Mouse (Mus musculus) embryonic stem cell, embryonic (primary cell): Measurements from ENCODE around the gene Pdia6.

Experiments
- CTCF ChIA-PET, 4 experiments: fragments of 300-600 bp in 2 of 4; fragments of 350-600 bp in 2 of 4; sonication (Branson Sonifier 250); formaldehyde crosslinking; loops; one replicate each; lab custom pipeline; 2022; ENCODE audit warnings: inconsistent platforms in 2 of 4; lab: Charles Lee
- POLR2A ChIA-PET, 4 experiments: fragments of 300-600 bp in 2 of 4; fragments of 350-600 bp in 2 of 4; sonication (Branson Sonifier 250); formaldehyde crosslinking; loops; one replicate each; lab custom pipeline; 2022; ENCODE audit warnings: antibody characterized with exemption in 4 of 4, inconsistent platforms in 1 of 4; lab: Charles Lee

Pdia6 gene

DNA sequence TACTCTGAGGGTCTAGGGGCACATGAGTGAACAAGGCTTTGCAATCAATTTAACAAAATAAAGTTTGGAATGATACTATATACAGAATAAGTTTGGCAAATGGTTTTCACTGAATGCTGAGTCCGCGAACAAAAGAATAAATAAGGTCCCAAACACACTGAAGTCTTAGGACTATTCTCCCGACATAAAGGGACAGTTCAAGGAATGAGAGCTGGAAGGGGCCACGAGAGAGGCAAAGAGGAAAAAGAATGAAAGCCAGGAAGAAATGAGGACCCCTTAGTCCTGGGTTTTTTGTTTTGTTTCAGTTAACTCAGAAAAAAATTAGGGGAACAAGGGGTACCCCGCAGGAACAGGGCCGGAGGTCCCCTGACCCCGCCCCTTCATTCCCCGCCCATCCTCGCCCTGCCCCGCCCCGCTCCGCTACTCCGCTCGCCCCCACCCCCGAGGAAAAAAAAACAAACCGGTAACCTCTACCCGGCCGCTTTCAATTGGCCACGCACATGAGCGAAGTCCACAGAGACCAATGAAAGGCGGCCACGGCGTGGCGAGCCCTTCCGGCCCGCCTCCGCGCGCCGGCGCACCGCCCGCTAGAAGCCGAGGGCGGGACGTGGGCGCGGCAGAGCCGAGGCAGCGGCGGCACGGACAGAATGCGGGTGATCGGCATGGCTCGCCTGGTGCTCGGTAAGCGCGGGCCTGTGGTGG, at the start of gene Pdia6:
Gene Pdia6, plus strand, starts transcription at position 575 of the 702 bp plus-strand sequence.
- POLR2A ChIA-PET = interaction anchor here in 3 of 4 experiments (0.6 to 2.0 kb wide), 11 partner anchors 9 to 676 kb away, joined by 3 to 6 read pairs (median 3); partner anchors contain the start of gene Nol10 (in 2 of the 3)
- CTCF ChIA-PET = interaction anchor here in 3 of 4 experiments (0.5 to 1.2 kb wide), 3 partner anchors 11 to 443 kb away, joined by 3 to 4 read pairs (median 3); no protein-coding TSS in a partner anchor

DNA sequence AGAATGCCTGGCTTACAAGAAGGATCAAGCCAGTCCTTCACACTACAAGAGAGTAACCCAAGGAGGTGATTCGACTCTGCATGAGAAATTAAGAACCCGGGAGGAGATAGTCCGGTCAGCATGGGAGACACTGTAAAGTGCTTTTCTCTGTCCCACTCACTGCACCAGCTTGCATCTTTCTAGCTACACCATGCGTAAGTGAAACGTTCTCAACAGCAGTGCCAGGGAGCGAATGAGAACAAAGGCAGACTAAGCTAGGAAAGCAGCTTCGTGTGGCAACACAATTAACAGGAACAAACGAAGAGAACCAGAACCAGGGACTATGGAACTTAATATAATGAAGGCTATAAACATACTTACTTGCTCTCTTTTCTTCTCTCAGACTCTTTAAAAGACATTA, 48.0 kb upstream of the Pdia6 start:
- POLR2A ChIA-PET = no interaction called here
- CTCF ChIA-PET = interaction anchor here in 3 of 4 experiments (0.6 to 1.5 kb wide), 3 partner anchors 35 to 206 kb away, joined by 3 to 5 read pairs (median 4); no protein-coding TSS in a partner anchor

DNA sequence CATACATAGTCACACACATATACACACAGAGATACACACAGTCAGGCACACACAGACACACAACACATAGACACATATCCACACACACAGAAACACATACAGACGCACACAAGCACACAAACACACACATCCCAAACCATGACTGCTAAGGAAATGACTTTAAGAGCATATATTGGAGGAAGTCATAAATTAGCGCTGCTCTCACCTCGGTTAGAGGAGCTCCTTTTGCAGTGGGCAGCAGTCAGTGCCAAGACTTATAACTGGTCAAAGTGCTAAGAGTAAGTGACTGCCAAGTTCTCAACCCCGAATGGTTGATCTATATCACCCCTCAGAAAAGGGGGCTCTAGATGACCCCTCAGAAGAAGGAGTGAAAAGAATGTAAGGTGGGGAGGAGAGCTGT, 47.2 kb upstream of the Pdia6 start:
- ChIA-PET POLR2A (no interaction called here), CTCF (interaction anchor here in 3 of 4 experiments (0.6 to 1.5 kb wide), 3 partner anchors 34 to 207 kb away, joined by 3 to 5 read pairs (median 4); no protein-coding TSS in a partner anchor)

DNA sequence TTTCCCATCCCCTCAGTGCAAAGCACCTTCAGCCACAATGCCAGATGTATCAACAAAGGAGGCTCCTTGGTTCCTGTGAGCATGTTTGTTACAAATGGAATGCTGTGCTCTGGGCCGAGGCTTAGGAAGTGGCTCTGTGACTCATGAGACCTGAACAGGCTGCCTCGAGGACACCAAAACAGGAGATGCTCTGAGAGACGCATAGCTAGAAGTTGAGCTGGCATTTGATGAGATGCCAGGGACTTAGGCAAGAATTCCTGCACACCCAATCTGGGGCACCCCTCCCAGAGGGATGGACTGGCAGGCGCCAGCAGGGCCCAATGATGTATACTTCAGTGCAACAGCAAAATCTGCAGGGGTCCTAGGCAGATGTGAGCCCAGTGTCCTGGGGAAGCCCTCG, 45.7 kb upstream of the Pdia6 start:
- CTCF ChIA-PET = interaction anchor here in 1 of 4 experiments (1.8 kb wide), 1 partner anchor 32 kb away, joined by 6 read pairs; no protein-coding TSS in a partner anchor
- POLR2A ChIA-PET = no interaction called here

DNA sequence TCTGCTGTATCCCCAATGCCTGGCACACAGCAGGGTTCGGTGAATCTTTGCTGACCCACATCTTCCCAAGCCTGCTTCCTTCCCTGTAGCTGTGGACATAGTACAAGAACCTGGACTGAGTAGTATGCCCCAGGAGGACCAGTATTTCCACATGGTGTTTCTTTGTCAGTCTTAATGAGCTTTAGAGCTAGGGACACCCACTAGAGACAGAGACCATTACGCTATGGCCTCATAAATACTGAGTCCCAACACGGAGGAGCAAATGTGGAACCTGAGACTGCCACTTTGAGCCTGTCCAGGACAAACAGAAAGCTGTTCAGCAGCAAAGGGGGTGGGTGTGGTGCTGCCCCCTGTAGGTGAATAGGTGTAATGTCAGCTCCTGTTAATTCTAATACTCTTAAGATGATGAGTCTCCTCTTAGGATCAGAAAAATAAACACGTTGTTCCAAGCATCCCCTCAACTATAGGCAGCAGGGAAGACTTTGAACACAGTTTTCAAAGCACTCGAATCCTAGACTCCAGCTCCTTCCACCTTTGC, 44.4 kb upstream of the Pdia6 start:
- ChIA-PET CTCF (interaction anchor here (0.5 to 2.0 kb wide), 57 partner anchors 9 to 504 kb away, joined by 3 to 11 read pairs (median 4); partner anchors contain the start of genes Kcnf1 (in 2 of the 4) and 2410004P03Rik (in 1 of the 4)), POLR2A (interaction anchor here in 2 of 4 experiments (0.8 to 0.9 kb wide), 3 partner anchors 9 to 42 kb away, joined by 3 to 4 read pairs (median 3); no protein-coding TSS in a partner anchor)

DNA sequence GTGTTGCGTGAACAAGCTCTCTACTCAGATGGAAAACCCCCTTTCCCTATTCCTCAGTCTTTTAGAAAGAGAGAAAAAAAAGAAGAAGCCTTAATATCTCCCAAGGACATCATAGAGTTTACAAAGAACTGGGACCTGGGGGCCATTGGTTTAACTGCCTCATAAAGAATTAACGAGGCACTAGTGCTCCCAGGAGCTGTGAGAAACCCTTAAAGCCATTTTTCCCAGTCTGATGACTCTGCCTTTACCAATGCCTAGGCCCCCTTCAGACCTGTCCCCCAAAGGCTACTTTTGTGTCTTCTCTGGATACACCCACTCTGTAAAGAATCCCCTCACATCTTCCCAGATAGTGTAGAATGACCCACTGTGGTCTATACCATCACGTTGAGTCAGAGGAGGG, 43.3 kb upstream of the Pdia6 start:
- ChIA-PET POLR2A (no interaction called here), CTCF (interaction anchor here (0.6 to 2.0 kb wide), 15 partner anchors 8 to 204 kb away, joined by 3 to 11 read pairs (median 6); partner anchors contain the start of gene Kcnf1 (in 1 of the 4))

DNA sequence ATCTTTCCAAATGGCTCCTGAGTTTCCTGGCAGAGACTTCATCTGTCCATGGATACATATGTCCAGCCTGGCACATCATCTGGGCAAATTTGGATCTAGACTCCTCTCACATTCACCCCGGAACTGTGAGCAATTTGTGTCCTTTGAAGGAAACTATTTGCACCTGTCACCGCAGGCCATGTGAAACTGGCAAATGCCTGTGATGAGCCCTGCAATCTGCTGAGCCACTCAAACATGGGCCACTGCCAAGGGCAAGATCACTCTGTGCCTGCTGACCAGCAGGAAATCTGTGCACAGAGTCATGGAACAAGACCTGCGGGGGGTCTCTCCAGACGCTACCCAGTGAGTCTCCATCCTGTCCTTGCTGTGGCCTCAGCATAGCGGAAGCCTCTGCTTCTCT, 41.3 kb upstream of the Pdia6 start:
- ChIA-PET CTCF (interaction anchor here in 1 of 4 experiments (1.4 kb wide), 1 partner anchor 206 kb away, joined by 3 read pairs; no protein-coding TSS in a partner anchor), POLR2A (no interaction called here)

DNA sequence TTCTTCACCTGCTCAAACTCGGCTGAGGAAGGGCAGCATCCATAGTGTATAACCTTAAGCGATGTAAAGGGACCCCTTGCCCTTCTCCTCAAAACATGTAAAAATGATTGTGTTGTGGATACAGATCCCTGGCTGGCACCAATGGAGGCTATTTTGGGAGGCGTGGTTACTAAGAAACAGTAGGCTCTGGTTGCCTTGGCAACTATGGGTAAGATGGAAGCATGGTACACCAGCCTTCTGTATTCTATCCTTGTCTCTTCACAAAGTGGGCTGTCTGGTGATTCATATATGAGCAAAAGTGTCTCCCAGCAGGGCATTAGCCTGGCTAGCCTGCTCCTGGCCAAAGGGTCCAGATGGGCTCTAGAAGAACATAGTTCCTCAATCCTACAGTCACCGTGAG, 38.4 kb upstream of the Pdia6 start:
- ChIA-PET POLR2A (no interaction called here), CTCF (no interaction called here)

DNA sequence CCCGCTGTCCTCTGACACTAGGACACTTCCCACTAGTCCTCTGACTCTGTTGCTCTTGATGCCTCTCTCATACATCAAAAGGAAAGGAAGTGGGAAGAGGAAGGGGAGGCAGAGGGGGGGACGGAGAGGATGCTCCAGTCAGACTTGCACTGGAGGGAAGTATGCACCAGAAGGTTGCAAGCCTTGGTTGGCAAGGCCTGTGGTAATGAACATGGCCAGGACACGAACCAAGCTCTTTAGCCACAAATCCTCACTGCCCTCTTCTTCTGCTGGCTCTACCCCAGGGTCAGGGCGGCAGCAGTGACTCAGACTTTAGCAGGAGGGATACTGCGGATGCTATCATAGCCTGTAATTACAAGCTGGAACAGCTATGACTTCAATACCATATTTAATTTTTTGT, 35.8 kb upstream of the Pdia6 start:
- POLR2A ChIA-PET = interaction anchor here in 1 of 4 experiments (0.9 kb wide), 1 partner anchor 9 kb away, joined by 3 read pairs; no protein-coding TSS in a partner anchor
- CTCF ChIA-PET = interaction anchor here in 3 of 4 experiments (0.6 to 1.7 kb wide), 4 partner anchors 8 to 25 kb away, joined by 3 to 7 read pairs (median 6); no protein-coding TSS in a partner anchor

DNA sequence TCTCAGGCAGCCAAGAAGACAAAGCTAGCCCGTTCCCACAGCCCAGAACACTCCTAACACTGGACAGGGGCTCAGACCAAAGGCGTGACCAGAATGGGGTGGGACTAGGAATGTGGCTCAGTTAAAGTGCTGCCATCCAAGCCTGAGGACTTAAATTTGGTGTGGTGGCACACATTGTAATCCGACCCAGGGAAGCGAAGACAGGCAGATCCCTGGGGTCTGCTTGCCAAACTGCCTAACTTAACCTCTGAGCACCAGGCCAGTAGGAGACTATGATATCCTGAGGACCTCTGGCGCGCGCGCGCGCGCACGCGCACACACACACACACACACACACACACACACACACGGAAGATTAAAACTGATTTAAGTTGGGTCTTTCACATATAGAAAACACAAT, 34.8 kb upstream of the Pdia6 start:
- CTCF ChIA-PET = interaction anchor here in 3 of 4 experiments (0.6 to 1.7 kb wide), 4 partner anchors 9 to 213 kb away, joined by 3 to 7 read pairs (median 5); no protein-coding TSS in a partner anchor

DNA sequence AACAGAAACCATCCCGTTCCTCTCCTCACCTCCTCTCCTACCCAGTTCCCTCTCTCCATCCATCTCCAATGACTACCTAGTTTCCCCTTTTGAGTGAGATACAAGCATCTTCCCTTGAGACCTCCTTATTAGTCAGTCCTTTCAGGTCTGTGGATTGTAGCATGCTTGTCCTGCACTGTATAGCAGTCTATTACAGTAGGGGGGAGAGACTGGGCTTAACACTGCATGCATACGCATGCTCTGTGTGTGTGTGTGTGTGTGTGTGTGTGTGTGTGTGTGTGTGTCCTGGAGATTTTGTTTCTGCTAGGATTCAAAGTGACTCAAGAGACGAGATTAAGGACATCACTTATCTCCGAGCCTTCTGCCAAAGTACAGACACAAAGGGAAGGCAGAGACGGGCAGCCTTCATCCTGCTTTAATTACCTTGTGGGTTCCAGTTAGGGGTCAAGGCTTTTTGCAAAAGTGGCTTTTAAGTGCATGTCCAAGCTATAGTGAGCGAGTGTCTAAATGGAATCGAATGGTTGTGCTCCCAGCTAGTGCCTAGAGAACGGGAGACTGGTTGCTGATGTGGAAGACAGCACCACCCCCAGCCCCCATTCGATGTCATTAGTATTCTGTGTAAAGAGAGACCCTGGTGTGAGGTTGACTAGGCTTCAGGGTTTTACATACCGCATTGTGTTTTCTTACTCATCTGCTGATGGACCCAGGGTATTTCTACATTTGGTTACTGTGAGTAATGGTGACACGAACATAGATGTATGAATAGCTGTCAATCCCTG, 30.6 kb upstream of the Pdia6 start:
- ChIA-PET POLR2A (interaction anchor here in 1 of 4 experiments (0.6 to 1.2 kb wide), 2 partner anchors 9 to 81 kb away, joined by 3 read pairs; no protein-coding TSS in a partner anchor), CTCF (interaction anchor here in 1 of 4 experiments (0.7 kb wide), 1 partner anchor 27 kb away, joined by 3 read pairs; no protein-coding TSS in a partner anchor)

More for the DNA sequence above, 34.8 kb upstream of the Pdia6 start:
- POLR2A ChIA-PET = interaction anchor here in 2 of 4 experiments (0.7 to 0.9 kb wide), 2 partner anchors 9 to 601 kb away, joined by 3 read pairs; no protein-coding TSS in a partner anchor

DNA sequence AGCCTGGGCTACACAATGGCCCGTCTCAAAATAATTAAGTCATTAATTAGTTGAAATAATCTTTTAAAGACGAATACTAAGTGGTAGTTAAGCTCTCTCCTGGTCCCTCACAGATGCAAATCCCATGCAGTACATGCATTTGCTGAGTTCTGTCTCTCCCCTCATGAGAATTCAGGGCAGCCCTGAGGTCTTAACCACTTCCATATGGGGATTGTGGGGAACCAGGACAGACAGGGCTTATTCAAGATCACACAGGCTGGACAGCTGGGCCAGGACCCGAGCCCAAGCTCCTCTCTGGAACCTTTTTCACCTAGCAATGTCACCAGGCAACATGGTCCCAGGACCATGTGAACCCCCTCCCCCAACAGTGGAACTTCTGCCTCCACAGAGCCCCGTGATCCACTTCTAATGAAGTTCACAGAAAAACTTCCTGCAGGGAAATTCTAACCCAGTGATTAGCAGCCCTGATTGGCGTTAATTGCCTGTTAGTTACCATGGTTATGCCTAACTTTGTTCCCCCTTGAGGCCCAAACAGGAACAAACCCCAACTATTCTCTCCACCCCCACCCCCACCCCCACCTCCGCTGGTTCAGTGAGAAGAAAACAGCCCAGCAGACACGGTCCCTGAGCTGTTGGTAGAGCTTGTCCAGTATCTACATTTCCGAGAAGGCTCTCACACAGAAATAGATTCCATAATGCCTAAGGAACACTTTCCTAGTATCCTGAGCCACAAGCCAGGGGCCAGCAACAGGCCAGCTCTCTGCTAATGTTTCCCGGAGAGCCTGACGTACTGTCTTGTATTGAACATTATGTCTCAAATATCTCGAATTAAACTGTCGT, 27.5 kb upstream of the Pdia6 start:
- ChIA-PET POLR2A (interaction anchor here in 3 of 4 experiments (0.5 to 0.9 kb wide), 3 partner anchors 108 to 318 kb away, joined by 3 to 6 read pairs (median 3); no protein-coding TSS in a partner anchor), CTCF (interaction anchor here in 2 of 4 experiments (0.9 to 1.6 kb wide), 4 partner anchors 14 to 17 kb away, joined by 3 to 6 read pairs (median 3); no protein-coding TSS in a partner anchor)

DNA sequence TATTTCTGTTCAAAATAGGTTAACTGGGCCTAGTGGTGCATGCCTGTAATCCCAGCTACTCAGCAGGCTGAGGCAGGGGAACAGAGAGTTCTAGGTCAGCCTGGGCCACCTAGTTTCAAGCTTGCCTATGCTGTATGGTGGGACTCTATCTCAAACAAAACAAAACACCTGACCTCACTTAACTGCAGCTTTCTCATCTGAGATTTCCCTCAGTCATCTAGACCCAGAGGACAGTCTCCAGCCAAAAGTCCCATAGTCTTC, 27.0 kb upstream of the Pdia6 start:
- POLR2A ChIA-PET = interaction anchor here in 2 of 4 experiments (0.6 to 0.9 kb wide), 2 partner anchors 108 to 317 kb away, joined by 3 to 6 read pairs; no protein-coding TSS in a partner anchor

DNA sequence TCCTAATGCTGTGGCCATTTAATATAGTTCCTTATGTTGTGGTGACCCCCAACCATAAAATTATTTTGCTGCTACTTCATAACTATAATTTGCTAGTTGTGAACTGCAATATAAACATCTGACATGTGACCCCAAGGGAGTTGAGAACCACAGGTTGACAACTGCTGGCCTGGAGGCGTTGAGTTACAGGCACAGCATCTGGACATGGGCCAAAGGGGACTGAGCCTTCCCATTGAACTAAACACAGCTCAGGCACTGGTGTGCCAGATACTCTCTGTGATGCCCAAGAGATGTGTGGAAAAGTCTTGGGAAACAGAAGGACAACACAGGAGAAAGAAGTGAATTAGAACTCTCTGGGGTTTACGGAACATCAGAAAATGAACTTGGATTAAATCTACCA, 25.3 kb upstream of the Pdia6 start:
- CTCF ChIA-PET = interaction anchor here in 1 of 4 experiments (0.6 to 1.1 kb wide), 2 partner anchors 19 to 156 kb away, joined by 3 read pairs; no protein-coding TSS in a partner anchor
- POLR2A ChIA-PET = no interaction called here

More for the DNA sequence above, 27.0 kb upstream of the Pdia6 start:
- CTCF ChIA-PET = interaction anchor here in 3 of 4 experiments (0.5 to 1.6 kb wide), 3 partner anchors 14 to 439 kb away, joined by 3 to 12 read pairs (median 6); partner anchors contain the start of gene Greb1 (in 1 of the 3)

DNA sequence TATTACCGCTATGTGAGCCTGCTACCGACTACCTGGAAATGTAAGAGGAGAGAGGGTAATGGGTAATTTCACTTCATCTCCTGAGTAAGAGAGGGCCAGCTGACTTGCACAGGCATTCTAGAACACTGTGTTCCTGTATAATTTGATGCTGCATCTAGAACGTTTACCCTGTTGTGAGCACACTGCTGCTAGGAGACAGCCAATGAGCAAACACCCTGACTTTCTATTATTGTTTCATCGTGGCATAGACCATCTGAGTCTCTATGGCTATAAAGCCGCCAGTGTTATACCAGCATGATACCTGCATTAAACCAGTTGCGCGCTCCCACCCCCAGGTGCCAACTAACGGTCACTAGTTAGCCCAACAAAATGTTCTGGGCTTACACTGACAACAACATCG, 24.7 kb upstream of the Pdia6 start:
- POLR2A ChIA-PET = no interaction called here
- CTCF ChIA-PET = no interaction called here

DNA sequence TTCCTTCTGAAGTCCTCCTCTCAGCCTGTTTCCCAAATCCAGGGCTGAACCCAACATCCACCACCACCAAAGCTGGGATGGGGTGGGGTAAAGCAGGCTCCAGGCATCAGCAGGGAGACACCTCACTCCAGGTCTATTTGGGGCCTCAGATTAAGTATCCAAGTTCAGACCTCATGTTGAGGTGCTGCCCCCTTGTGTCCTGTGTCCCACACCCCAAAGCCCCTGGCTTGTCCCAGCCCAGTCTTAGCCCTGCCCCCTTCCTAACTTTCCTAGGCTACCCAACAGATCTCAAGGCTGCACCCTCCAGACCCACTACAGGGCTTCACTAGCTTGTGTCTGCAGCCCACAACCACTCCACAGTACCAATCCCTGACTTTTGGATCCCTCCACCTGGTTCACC, 24.3 kb upstream of the Pdia6 start:
- ChIA-PET POLR2A (no interaction called here), CTCF (interaction anchor here in 1 of 4 experiments (0.5 kb wide), 1 partner anchor 100 kb away, joined by 3 read pairs; no protein-coding TSS in a partner anchor)

DNA sequence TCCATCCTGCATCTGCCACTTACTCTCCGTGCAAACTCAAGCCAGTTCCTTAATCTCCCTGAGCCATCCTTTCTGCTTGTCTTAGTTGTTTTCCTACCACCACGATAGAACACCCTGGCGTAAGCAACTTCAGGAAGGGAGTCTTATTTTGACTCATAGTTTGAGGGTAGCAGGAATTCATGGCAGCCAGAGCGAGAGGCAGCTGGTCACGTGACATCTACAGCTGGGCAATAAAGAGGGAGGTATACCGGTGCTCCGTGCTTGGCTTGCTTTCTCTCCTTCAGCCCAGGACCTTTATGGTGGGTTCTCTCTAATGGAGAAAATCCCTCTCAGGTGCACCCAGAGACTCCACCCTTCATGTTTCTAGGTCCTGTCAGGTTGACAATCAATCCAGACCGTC, 15.4 kb upstream of the Pdia6 start:
- ChIA-PET CTCF (interaction anchor here in 1 of 4 experiments (1.0 to 1.6 kb wide), 2 partner anchors 29 to 48 kb away, joined by 3 to 5 read pairs; no protein-coding TSS in a partner anchor), POLR2A (interaction anchor here in 1 of 4 experiments (2.0 kb wide), 1 partner anchor 11 kb away, joined by 4 read pairs; no protein-coding TSS in a partner anchor)
